Mouse (Mus musculus): ENCODE data around the gene Fn1.

- no peak for TF ChIP-seq CTCF (IDR thresholded peaks at IDR 0.05; ENCODE audit: low read depth)
- TF ChIP-seq EP300 (IDR thresholded peaks at IDR 0.05; ENCODE audit: low read depth), result peak; percentile 34
Measured at GRCm38 (mm10) chr1:71681306-71681705, 28.3 kb upstream of the Fn1 start.
